Mouse (Mus musculus) midbrain, embryonic 10.5 days (tissue): ENCODE results near the gene Exo1. TPM values are rescaled to one million over a fixed set of nuclear protein-coding genes. Genes with fewer than 3 reads are reported as not detected.

Source experiments
- DNase-seq: peaks from one replicate; pipeline ENCODE4 v3.0.0-alpha.2; 2017; ENCODE audit warnings: low spot score
- H3K27ac ChIP-seq: fragments of 300-500 bp; sonication (generic); replicated peaks from 2 replicates; pipeline ENCODE4 v1.5.1; 2016; ENCODE audit warnings: mild to moderate bottlenecking
- H3K27me3 ChIP-seq: fragments of 300-500 bp; sonication (generic); 2 replicates; pipeline ENCODE4 v1.6.1; 2016; ENCODE audit warnings: low read depth, mild to moderate bottlenecking; ENCODE audit not compliant: poor library complexity, severe bottlenecking
- H3K36me3 ChIP-seq: fragments of 300-500 bp; sonication (generic); 2 replicates; pipeline ENCODE4 v1.6.1; 2016; ENCODE audit warnings: mild to moderate bottlenecking, moderate library complexity
- H3K4me1 ChIP-seq: fragments of 300-500 bp; sonication (generic); 2 replicates; pipeline ENCODE4 v1.6.1; 2016
- H3K4me3 ChIP-seq: fragments of 300-500 bp; sonication (generic); 2 replicates; pipeline ENCODE4 v1.5.1; 2016; ENCODE audit warnings: mild to moderate bottlenecking, moderate library complexity
- H3K9me3 ChIP-seq: fragments of 300-500 bp; sonication (generic); replicated peaks from 2 replicates; pipeline ENCODE4 v1.6.1; 2016; ENCODE audit warnings: mild to moderate bottlenecking
- WGBS: fragments of 180-500 bp; shearing (Covaris S2); methylation state at CpG from one replicate; pipeline ENCODE4 v1.1.7; 2016; 5-methylcytosine and 5-hydroxymethylcytosine counted together
- polyA plus RNA-seq: library from polyadenylated mRNA; unstranded; fragments of >200 nt; fragmentation: Nextera tagmentation; extraction: Ambion mirVana; gene quantifications from 2 replicates; pipeline ENCODE4 v1.2.1, GENCODE M21; 2016

The Exo1 gene
- polyA plus RNA-seq = 120 and 138 TPM in 2 replicates

DNA sequence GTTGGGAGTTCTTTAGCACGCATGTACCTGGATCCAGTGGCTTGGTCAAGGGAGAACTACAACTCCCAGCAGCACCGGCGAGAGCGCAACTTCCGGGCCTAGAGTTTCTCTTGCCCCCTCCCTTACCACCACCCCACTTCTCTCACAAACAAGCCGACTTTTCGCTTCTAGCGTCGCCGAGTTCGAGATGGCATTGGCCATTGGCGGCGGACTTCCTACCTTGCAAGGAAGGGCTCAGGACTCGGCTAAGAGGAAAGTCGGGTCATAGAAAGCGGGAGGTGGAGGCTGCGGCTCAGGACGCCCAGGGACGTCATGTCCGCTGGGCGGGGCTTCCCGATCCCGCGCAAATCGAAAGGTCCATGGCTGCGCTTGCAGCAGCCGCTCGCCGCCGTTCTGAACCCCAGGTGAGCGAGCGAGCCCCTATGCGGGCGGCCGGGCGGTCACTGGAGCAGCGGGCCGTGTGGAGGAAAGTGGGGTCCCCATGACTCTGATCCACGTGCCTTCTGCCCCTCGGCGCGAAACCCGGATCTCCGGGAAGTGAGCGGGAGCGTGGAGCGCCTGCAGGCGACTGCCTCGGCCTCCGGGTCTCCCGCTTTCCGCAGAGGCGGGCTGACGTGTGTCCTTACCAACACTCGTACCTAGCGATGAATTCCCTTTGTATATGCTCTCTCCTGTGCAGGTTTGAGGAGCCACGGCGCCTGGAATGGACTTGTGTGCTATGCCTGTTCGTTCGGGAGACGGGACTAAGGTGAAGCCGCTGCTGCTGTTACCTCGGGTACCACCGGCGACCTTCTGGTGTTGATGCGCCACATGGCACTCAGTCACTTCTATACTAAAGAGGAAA, at the start of gene Exo1:
Exo1 (plus strand) TSS at position 129 of the 844 bp plus-strand sequence.
- WGBS = under 1% methylated on average over 66 of the region's 66 CpGs
- H3K4me1 ChIP-seq = peaks cover 17% of the 10 kb centered on the region

DNA sequence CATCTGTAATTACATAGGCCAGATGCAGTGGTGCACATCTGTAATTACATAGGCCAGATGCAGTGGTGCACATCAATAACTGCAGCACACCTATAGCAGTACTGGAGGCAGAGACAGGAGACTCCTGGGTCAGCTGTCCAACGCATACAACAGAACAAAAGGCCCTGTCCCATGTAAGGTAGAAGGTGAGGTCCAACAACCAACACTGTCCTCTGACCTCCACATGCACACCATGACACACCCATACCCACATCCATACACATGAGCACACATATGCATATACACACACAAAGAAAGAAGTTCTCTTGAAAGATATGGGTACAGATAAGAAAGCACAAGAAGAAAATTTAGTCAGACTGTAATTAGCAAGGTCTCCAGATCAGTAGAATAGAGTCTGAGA, 24.9 kb upstream of the Exo1 start:
- 83% methylated on average over 1 of the region's 1 CpGs for WGBS
- H3K4me3 ChIP-seq = no peak overlapping the region
- H3K36me3 ChIP-seq = no peaks in the 10 kb centered on the region
- no peaks in the 10 kb centered on the region for H3K9me3 ChIP-seq
- H3K4me1 ChIP-seq = no peaks in the 10 kb centered on the region
- DNase-seq = no peak
- H3K27me3 ChIP-seq = no peaks in the 10 kb centered on the region
- H3K27ac ChIP-seq = no peak overlapping the region

More for the DNA sequence above, at the start of gene Exo1:
- Histone ChIP-seq H3K9me3 (no peaks in the 10 kb centered on the region), H3K36me3 (peaks cover 41% of the 10 kb centered on the region), H3K27me3 (no peaks in the 10 kb centered on the region), H3K27ac (peak within 1 kb of the TSS; percentile 98), H3K4me3 (peak within 1 kb of the TSS; percentile 88)
- peak; percentile 91 for DNase-seq

DNA sequence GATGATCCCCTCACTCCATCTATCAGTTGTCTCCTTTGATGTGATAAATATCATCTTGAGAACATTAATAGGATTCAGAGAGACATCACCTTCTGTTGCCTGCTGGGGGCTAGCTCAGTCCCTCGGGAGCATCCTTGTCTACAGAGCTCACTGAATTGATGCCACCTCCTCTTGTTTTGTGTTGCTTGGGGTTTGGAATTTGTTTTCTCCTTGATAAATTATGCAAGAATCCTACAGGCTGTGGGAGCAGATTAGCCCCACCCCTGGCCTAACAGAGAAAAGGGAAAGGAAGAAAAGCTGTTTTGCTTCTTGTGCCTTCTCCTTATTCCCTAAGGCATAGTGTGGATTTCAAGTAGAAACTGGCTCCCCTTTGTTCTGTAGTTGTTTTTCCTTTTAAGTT, 13.3 kb upstream of the Exo1 start:
- Histone ChIP-seq H3K4me1 (peaks cover 18% of the 10 kb centered on the region), H3K9me3 (no peaks in the 10 kb centered on the region), H3K4me3 (no peak overlapping the region), H3K27ac (no peak overlapping the region), H3K36me3 (no peaks in the 10 kb centered on the region), H3K27me3 (no peaks in the 10 kb centered on the region)
- 45% methylated on average over 1 of the region's 1 CpGs for WGBS
- DNase-seq = no peak

DNA sequence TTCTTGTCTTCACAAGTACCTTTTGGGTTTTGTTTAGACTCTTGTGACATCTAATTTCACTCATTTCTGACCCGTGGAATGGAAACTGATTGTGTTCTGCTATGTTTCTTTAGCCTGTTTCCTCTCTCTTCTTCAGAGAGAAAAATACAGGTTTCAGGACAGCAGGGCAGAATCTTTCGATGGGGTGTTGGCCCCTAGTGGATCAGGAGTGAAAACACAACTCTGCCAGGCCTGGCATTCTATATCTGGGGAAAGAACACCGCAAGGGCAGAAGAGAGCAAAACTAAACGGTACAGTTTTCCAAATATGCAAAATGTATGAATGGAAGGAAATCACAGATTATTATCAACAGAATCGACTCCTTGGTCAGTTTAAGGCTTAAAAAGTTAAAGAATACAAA, 12.8 kb upstream of the Exo1 start:
- no peaks in the 10 kb centered on the region for H3K27me3 ChIP-seq
- DNase-seq = peak; percentile 21
- no peak overlapping the region for H3K4me3 ChIP-seq
- no peaks in the 10 kb centered on the region for H3K9me3 ChIP-seq
- WGBS = 36% methylated on average over 5 of the region's 5 CpGs
- H3K36me3 ChIP-seq = no peaks in the 10 kb centered on the region
- H3K4me1 ChIP-seq = peaks cover 18% of the 10 kb centered on the region
- no peak overlapping the region for H3K27ac ChIP-seq

DNA sequence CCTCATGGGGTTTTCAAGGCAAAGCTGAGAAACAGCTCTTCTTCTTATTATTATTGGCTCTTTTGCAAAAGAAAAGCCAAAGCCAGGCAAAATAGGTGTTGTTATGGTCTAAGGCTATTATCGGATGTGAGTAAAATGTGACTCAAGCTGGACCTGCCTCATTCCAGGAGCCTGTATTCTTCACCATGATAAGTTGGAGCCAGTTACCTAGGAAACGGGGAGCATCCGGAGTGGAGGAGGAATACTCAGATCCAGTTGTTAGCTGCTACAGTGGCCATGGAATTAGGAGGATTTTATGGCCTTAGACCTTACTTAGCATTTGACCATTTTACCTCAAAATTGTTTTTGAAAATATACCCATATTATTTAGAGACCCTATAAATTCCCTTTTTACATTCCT, 9.7 kb upstream of the Exo1 start:
- H3K4me1 ChIP-seq = peaks cover 13% of the 10 kb centered on the region
- no peaks in the 10 kb centered on the region for H3K27me3 ChIP-seq
- 66% methylated on average over 3 of the region's 3 CpGs for WGBS
- no peak for DNase-seq
- H3K27ac ChIP-seq = no peak overlapping the region
- no peak overlapping the region for H3K4me3 ChIP-seq
- H3K36me3 ChIP-seq = no peaks in the 10 kb centered on the region
- H3K9me3 ChIP-seq = no peaks in the 10 kb centered on the region

DNA sequence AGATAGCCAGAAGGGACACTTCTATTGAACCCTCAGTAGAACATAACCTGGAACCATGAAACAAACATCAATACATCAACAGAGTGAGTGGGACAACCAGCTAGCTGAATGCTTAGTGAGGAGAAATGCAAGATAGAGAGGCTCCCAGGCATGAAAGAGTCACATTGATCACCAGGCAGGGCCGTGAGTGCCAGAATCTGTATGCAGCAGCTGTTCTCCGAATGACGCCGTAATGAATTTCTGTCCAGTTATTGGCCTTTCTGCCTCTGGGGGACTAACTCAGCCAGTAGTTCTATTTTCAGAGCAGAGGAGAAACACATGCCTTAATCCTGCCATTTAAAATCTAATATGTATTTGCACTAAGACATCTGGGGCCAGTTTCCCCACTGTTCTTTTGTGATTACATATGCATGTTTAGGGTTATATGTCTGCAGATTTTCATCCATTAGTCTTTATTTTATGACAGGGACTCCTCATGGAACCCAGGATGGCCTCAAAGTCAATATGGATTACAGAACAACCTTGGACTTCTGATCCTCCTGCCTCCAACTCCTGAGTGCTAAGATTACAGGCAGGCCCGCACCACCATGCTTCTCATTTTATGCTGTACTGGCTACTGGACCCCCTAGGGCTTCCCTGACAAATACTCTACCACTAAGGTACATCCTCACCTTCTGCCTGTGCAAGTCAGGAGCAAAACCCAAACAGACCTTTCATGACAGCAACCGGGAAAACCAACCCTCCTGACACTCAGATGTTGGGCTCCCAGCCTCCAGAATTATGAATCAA, 8.2 kb upstream of the Exo1 start:
- peaks cover 8% of the 10 kb centered on the region for H3K4me1 ChIP-seq
- DNase-seq = no peak
- no peaks in the 10 kb centered on the region for H3K36me3 ChIP-seq
- H3K27ac ChIP-seq = no peak overlapping the region
- H3K27me3 ChIP-seq = no peaks in the 10 kb centered on the region
- WGBS = 87% methylated on average over 6 of the region's 6 CpGs
- no peak overlapping the region for H3K4me3 ChIP-seq
- H3K9me3 ChIP-seq = no peaks in the 10 kb centered on the region

DNA sequence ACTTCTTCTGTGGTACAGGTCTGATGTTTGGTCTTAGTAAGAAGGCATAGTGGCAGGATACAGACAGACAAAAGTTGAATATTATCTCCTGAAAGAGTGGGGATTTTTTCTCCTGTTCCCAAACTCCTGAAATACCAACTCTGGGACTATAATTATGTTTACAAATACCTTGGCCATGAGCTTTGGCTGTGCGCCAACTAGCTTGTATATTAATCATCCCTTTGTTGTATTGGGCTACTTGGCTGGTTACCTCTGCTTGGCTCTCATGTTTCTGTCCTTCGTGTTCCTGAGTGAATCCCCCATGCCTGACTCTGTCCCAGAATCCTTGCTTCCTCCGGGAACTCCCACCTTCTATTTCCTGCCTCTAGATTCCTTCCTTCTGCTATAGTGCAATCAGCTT, 3.0 kb downstream of the Exo1 start:
- no peaks in the 10 kb centered on the region for H3K27me3 ChIP-seq
- WGBS = 94% methylated on average over 3 of the region's 3 CpGs
- no peak overlapping the region for H3K27ac ChIP-seq
- peaks cover 17% of the 10 kb centered on the region for H3K4me1 ChIP-seq
- H3K4me3 ChIP-seq = no peak overlapping the region
- no peaks in the 10 kb centered on the region for H3K9me3 ChIP-seq
- no peak for DNase-seq
- peaks cover 65% of the 10 kb centered on the region for H3K36me3 ChIP-seq

DNA sequence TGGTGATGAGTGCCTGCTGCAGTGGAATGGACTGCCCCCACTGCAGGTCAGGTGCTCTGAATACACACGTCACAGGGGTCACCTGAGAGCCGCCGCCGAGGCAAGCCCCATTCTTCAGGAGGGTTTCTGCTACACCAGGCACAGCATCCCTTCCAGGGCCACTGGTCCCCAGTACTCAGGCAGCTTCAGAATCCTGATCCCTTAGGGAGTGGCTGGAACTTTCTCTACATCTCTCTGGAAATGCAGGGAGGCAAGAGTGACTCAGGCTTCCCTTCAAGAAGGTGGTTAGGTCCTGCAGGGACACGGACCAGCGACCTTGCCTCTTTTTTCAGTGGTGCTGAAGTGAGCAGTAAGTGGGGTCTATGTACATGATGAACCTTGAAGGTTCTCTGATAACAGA, 12.9 kb downstream of the Exo1 start:
- no peaks in the 10 kb centered on the region for H3K9me3 ChIP-seq
- H3K4me3 ChIP-seq = no peak overlapping the region
- H3K27me3 ChIP-seq = no peaks in the 10 kb centered on the region
- no peaks in the 10 kb centered on the region for H3K4me1 ChIP-seq
- 90% methylated on average over 6 of the region's 6 CpGs for whole genome bisulfite sequencing
- H3K36me3 ChIP-seq = peaks cover 82% of the 10 kb centered on the region
- no peak overlapping the region for H3K27ac ChIP-seq
- DNase-seq = no peak

DNA sequence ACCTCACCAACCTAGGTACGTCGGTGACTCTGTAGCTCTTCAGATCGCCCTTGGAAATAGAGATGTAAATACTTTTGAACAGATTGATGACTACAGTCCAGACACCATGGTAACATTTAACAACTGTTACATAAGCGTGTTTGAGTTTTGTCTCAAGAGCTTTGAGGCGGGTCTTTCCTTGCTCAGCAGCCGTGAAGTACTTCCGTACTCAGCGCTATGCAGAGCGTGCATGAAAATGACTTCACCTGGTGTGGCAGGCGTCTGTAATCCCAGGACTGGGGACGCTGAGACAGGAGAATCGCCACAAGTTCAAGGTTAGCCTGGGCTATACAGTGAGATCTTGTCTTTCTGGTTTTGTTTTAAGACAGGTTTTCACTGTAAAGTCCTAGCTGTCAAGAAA, 13.3 kb downstream of the Exo1 start:
- no peak for DNase-seq
- H3K4me3 ChIP-seq = no peak overlapping the region
- H3K27me3 ChIP-seq = no peaks in the 10 kb centered on the region
- no peak overlapping the region for H3K27ac ChIP-seq
- H3K4me1 ChIP-seq = no peaks in the 10 kb centered on the region
- peaks cover 82% of the 10 kb centered on the region for H3K36me3 ChIP-seq
- WGBS = 95% methylated on average over 12 of the region's 12 CpGs
- no peaks in the 10 kb centered on the region for H3K9me3 ChIP-seq

DNA sequence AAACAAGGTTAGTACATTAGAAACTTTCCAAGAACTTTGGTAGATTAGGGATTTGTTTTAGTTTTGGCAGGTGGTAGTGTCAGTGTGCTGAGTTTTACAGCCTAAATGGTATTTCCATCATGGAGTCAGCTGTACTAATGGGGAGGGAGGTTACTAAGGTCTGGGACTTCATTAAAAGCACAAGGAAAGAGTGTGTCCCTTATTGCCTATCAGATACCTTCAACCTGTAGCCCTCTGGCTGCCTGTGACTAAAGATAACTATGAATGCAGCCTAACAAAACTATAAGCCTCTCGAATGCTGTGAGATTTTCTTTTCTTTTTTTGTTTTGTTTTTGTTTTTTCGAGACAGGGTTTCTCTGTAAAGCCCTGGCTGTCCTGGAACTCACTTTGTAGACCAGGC, 30.8 kb downstream of the Exo1 start:
- WGBS = 90% methylated on average over 2 of the region's 2 CpGs
- H3K4me3 ChIP-seq = no peak overlapping the region
- H3K27me3 ChIP-seq = no peaks in the 10 kb centered on the region
- H3K36me3 ChIP-seq = peaks cover 54% of the 10 kb centered on the region
- no peaks in the 10 kb centered on the region for H3K4me1 ChIP-seq
- DNase-seq = no peak
- no peaks in the 10 kb centered on the region for H3K9me3 ChIP-seq
- no peak overlapping the region for H3K27ac ChIP-seq

DNA sequence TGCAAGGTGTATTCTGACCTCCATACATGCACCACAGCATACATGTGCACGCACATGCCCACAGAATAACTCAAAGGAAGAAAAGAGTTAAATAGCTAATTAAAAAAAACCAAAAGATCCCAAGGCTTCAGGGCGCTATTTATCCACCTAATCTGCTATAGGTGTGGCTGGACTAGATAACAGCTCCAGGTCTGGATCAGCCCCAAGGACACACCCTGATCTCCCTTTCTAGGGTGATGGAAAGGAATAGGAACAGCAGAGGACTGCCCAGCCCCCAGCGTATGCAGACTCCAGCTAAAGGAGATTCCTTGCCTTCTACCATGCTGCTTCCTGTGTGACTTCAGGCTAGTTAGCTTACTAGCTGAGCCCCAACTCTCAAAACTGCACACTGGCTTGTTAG, 31.7 kb downstream of the Exo1 start:
- no peaks in the 10 kb centered on the region for H3K9me3 ChIP-seq
- no peak for DNase-seq
- no peaks in the 10 kb centered on the region for H3K4me1 ChIP-seq
- no peak overlapping the region for H3K27ac ChIP-seq
- H3K4me3 ChIP-seq = no peak overlapping the region
- peaks cover 45% of the 10 kb centered on the region for H3K36me3 ChIP-seq
- WGBS = 87% methylated on average over 3 of the region's 3 CpGs
- no peaks in the 10 kb centered on the region for H3K27me3 ChIP-seq

DNA sequence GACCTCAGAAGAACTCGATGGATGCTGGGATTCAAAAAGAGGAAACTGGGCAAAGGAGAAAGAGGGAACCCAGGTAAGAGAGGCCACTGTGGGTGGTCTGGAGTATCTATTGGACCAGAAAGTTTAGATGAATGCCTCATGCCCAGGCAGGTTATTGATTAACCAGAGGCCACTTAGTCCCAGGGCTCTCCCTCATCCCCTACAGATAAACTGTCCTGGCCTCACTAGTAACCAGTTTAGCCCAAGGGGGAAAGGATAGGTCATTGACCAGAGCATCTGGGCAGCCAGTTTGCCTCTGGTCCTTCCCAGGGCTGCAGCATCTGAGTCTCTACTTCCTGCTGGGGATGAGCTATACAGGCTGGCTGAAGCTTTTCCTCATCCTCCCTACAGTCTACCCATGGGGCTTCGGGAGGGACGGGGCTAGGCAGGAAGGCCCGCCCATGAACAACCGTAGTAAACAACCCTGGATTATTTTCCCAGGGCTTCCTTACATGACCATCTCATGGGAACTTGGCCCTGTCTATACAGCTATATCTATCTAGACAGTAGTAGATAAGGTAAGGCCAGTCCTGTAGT, 33.4 kb downstream of the Exo1 start:
- Histone ChIP-seq H3K36me3 (peaks cover 27% of the 10 kb centered on the region), H3K27ac (no peak overlapping the region), H3K9me3 (no peaks in the 10 kb centered on the region), H3K4me3 (no peak overlapping the region), H3K4me1 (no peaks in the 10 kb centered on the region), H3K27me3 (no peaks in the 10 kb centered on the region)
- 80% methylated on average over 5 of the region's 5 CpGs for WGBS
- DNase-seq = no peak

DNA sequence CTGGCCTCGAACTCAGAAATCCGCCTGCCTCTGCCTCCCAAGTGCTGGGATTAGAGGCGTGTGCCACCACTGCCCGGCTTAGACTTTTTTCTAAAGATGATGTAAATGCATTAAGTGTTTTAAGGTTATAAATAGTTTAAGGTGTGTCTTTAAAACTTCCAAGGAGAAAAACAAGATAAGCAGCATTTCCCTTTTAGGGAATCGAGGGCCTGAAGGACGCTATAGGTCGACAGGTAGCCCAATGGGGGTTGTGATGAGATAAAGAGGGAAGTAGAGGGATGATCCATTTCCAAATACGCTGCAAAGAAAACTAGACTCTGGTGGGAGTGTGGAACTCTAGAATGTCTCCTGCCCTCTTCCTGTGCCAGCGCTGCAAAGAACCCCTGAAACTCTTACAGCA, 39.6 kb downstream of the Exo1 start, which contains the start of gene Gm38100:
Gm38100 (plus strand) TSS at position 301 of the 400 bp plus-strand sequence.
- 90% methylated on average over 9 of the region's 9 CpGs for WGBS
- no peaks in the 10 kb centered on the region for H3K9me3 ChIP-seq
- H3K36me3 ChIP-seq = no peaks in the 10 kb centered on the region
- H3K27ac ChIP-seq = no peak within 1 kb of the TSS
- no peak for DNase-seq
- no peak within 1 kb of the TSS for H3K4me3 ChIP-seq
- no peaks in the 10 kb centered on the region for H3K27me3 ChIP-seq
- H3K4me1 ChIP-seq = no peaks in the 10 kb centered on the region
